Mouse (Mus musculus) ovary, adult 18-20 months (tissue): ENCODE measurements at regions not wholly inside any gene's neighbourhood (a gene's known extent, or its start where the extent isn't known, plus 50 kb on each side); places are given as distances from the start of the nearest gene placed in this dataset.
A peak's percentile ranks its signal among the peaks of the same experiment; 100 is the strongest.

Experiments used
- DNase-seq: peaks from one replicate; pipeline ENCODE4 v3.0.0; 2022; ENCODE audit warnings: low spot score, mixed read lengths

GRCm38 (mm10) chr3:70384235-70384634 lies 376.8 kb downstream of the Otol1 start:
- DNase-seq = no peak

DNA sequence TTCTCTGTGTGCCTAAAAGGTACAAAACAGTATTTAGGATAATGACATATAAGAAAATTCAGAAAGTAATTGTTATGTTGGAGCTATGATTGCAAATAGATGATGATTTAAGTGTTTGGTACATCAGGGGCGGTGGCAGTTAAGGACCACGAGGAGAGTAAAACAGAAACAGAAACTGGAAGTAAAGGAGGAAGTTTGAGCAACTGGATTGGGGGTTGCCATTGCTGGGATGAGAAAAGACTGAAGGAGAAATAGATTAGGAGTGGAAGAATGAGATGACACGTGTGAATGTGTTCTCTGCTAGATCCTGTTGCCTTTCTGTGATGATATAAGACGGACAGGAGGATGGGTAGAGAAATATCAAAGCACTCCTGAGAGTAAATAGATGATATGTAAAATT lies 378.5 kb downstream of the Otol1 start:
- DNase-seq = no peak

DNA sequence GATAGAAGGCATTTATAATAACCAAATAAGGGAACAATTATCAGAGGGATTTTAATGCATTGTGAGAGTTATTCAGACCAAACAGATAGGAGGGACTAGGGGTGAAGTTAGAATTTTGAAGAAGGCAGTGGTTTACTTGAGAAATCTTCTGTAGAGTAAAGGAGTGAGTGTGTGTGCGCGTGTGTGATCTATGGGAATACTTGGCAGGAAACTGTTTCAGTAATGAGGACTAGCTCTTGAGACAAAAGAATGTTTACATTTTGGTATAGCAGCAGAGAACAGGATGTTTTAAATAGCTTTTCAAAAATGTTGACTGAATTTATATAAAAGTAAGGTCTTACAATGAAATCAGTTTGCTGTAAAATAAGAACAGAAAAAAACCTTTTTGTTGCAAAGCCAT lies 393.8 kb downstream of the Otol1 start:
- DNase-seq = no peak

GRCm38 (mm10) chr3:70406571-70406970 lies 399.2 kb downstream of the Otol1 start:
- DNase-seq = no peak

DNA sequence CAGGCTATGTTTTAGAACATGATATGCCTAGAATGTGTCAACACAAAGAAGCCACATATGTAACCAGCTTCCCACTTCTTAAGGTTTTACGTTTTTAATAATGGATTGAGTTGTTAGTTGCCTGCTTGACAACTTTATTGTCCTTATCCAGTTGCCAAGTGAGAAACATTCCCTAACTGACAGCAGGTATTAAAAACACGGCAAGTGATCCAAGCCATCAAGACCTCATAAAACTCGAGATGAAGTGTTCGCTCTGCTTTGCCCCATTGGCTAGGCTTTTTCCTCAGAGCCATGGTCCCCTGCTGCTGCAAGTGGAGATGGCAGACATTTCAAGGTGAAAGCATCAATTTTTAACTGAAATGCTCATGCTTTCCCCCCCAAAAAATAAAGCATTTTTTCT lies 410.9 kb downstream of the Otol1 start:
- no peak for DNase-seq

GRCm38 (mm10) chr3:70422016-70422415 lies 414.6 kb downstream of the Otol1 start:
- DNase-seq = no peak

GRCm38 (mm10) chr3:70422669-70423068 lies 415.3 kb downstream of the Otol1 start:
- no peak for DNase-seq

DNA sequence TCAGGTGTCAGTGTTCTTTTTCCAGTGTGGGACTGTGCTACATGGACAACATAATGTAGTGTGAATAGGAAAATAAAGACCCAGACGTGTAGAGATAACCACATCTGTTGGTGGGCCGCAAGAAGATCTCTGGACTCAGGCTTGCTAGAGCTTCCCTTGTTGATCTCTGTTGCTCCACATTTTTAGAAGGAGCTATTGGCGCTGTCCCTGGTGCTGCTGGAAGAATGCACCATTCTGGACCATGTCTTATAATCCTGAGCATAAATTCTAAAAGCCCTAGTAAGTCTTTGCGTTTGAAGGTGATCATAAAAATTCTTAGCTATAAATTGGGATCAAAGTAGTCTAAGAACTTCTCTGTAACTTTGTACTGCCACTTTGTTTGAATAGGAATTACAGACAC lies 429.3 kb downstream of the Otol1 start:
- no peak for DNase-seq

GRCm38 (mm10) chr3:70457181-70457847 lies 449.9 kb downstream of the Otol1 start:
- DNase-seq = no peak

DNA sequence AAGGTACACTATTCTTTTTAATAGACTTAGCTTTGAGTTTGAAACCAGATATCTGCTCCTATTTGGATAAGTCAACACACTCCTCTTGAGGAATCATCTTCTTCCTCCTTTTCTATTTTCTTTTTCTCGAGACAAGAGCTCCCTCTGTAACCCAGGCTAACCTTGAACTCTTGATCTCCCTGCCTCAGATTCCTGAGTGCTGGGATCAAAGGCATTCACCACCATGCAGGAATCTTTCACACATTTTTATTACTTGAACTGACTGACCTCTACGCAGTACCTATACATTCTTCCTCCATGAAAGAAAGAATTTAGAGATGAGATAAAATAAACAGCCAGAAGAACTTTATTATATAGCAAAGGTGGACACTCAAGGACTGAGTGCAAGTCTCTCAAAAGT lies 453.4 kb downstream of the Otol1 start:
- no peak for DNase-seq

DNA sequence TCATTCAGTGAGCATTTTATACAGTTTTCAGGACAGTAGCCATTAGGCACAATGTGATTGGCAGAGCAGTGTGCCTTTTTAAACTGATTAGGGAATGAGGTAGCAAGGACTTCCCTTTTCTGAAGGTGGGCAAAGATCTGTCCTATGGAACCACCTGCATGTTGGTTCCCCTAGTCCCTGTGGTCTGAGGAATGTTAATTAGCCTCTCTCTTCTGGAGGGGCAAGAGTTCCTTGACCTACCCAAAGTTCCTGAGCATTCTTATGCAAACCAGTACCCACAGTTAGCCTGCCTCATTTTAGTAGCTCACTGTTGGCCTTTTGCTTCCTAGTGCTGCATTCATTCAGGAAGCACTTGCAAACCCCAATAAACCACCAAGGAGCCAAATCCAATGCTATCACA lies 455.8 kb downstream of the Otol1 start:
- no peak for DNase-seq

DNA sequence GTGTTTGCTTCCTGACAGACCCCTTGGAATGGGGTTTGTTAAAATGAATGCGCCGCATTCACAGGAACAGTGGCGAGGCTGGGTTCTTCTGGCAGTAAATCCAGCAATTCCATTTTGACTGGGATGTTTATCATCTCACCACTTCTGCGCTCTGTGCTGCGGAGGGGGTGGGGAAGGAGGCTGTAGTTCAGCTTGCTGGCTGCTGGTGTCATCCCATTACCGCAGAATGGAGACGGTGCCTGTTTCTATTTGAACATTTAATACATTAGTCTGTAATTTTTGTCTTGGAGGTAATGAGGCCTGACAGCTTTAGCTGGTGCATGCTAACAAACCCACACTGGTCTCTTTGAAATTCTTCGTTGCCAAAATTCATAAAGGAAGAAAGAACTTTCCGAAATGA lies 475.1 kb downstream of the Otol1 start:
- peak; percentile 3 for DNase-seq

GRCm38 (mm10) chr3:70483066-70483743 lies 475.8 kb downstream of the Otol1 start:
- no peak for DNase-seq

DNA sequence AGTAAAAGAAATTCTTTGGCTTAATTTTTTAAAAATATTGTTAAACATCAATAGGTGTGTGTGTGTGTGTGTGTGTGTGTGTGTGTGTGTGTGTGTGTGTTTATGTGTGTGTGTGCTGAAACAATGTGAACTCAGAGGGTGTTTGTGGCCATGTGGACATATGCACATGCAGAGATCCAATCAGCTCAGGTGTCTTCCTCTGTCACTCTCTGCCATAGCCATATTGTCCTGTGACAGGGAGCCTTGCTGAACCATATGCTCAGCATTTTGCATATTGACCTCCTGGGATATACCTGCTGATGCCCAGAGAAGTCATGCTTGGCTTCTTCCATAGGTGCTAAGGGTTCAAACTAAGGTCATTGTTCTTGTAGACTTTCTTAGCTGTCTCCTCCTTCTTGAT lies 489.0 kb downstream of the Otol1 start:
- no peak for DNase-seq

DNA sequence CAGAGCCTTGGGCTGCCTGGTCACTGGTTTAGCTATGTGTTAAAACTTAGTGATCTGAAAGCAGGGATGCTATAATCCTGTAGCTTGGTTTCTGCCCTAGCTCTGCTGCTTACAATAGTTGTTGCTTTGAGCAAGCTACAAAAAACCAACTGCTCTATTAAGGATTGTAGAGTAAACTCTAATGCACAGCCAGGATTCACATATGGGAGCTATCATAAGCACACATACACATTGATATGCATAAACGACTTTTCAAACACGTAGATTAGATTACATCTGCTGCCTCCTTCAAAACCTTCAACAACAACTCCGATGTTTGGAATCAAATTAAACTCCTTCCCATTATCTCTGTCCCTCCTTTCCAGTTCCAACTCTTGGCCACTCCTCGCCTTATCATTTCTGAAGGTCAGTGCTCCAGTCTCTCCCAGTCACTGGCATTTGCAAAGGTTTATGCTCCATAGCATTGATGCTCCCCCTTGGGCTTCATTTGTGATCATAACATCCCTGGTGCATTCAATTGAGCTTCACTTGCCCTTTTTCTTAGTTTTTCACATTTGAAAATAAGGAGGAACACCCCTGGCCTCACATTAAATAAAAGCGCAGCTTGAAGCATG lies 492.9 kb downstream of the Otol1 start:
- DNase-seq = no peak

GRCm38 (mm10) chr3:70500991-70501961 lies 493.9 kb downstream of the Otol1 start:
- DNase-seq = peak; percentile 5

DNA sequence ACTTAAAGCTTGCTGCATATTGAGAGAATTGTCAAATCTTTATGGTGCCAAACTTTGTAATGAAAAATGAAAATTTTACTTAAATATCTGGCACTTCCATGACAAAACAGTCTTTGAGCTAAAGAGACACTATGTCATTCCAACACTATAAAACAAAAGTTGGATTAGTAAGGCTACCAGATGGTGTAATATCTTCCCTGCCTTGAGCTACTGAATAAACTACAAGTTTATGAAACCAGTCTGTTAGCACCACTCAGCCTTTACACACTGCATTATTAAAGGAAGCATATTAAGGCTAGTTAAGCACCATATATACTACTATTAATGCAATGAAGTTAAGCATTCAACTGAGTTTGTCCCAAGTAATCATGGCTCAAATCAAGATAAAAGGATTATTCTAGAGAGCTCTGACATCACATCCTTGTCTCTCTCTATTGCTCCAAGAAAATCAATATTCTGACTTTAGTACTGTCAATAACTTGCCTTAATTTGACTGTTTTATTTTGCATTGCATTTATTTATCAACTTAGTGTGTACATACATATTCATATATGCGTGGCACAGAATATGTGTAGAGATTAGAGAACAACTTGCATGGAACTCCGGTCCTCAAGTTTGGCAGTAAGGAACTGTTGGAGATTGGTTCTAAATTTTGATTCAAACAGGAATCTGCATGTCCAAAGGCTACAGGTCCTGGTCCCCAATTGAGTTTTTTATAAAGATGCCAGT lies 526.3 kb downstream of the Otol1 start:
- no peak for DNase-seq

- no peak for DNase-seq
Measured at GRCm38 (mm10) chr3:70535084-70535483, 527.7 kb downstream of the Otol1 start.

DNA sequence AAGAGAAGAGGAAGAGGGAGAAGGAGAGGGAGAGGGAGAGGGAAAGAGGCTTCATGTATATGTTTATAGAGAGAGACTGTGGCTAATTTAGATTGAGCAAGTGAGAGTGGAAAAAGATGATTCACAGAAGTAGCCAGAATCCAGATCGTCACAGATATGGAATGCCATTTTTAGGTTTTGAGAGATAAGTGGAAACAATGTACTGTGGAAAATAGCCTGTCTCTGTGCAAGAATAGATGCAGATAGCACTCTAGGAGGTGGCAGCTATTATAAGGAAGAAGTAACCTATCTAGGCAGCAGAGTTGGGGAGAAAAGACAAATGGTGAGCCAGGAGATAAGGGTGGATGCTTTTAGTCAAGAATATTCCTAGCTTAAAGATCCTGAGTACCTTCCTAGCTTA lies 536.5 kb downstream of the Otol1 start:
- DNase-seq = no peak

GRCm38 (mm10) chr3:70557821-70558220 lies 550.4 kb downstream of the Otol1 start:
- DNase-seq = no peak

- no peak for DNase-seq
Measured at GRCm38 (mm10) chr3:70566140-70566857, 558.9 kb downstream of the Otol1 start.
